Comparison of ENCODE assay signal across 8 mouse cellular contexts in genomic region chr8:60594761-60595160, GRCm38 (mm10). TPM values are rescaled to one million over a fixed set of nuclear protein-coding genes. Genes with fewer than 3 reads are reported as not detected.
DNase-seq lines count a peak whose midpoint lies in the region; ATAC-seq lines count a peak whose summit lies in the region.

No protein-coding gene starts in this region.

- H3K9ac ChIP-seq in limb, embryonic 11.5 days (ENCODE audit: low read length): no peak overlapping the region

- H3K27ac ChIP-seq in heart, embryonic 10.5 days: no peak overlapping the region
- no peak overlapping the region for H3K27ac ChIP-seq in limb, embryonic 11.5 days (replicated peaks; ENCODE audit: low read depth, low read length)

- no peaks in the 10 kb centered on the region for H3K9me3 ChIP-seq in heart, embryonic 10.5 days
- H3K9me3 ChIP-seq in limb, embryonic 11.5 days (ENCODE audit: control insufficient read depth, low read length): no peaks in the 10 kb centered on the region

- H3K4me1 ChIP-seq in heart, embryonic 10.5 days: no peaks in the 10 kb centered on the region
- H3K4me1 ChIP-seq in limb, embryonic 11.5 days (ENCODE audit: control insufficient read depth, insufficient read depth, low read length): no peaks in the 10 kb centered on the region

- H3K4me2 ChIP-seq in limb, embryonic 11.5 days (ENCODE audit: low read depth, severe bottlenecking): no peak overlapping the region

- 56% methylated on average over 3 of the region's 3 CpGs for WGBS in heart, embryonic 10.5 days
- 61% methylated on average over 3 of the region's 3 CpGs for WGBS in limb, embryonic 11.5 days

- intact Hi-C loops in heart, postnatal 10 days (cut with DNase I): loop anchor here (5.0 kb wide), 1 partner anchor 87 kb away; the partner anchor contains the start of gene Aadat
- intact Hi-C loops in gastrocnemius, postnatal 14 days (cut with DNase I; ENCODE audit: low total_unique reads): no loop called here

- no peak for ATAC-seq in limb, embryonic 11.5 days (ENCODE audit: insufficient number of reproducible peaks, low FRiP score, low TSS enrichment, low read depth)

- H3K4me3 ChIP-seq in heart, embryonic 10.5 days: no peak overlapping the region
- H3K4me3 ChIP-seq in limb, embryonic 11.5 days (ENCODE audit: low read depth, low read length): no peak overlapping the region

- no peaks in the 10 kb centered on the region for H3K27me3 ChIP-seq in heart, embryonic 10.5 days (ENCODE audit: insufficient read depth, poor library complexity, severe bottlenecking)
- no peaks in the 10 kb centered on the region for H3K27me3 ChIP-seq in limb, embryonic 11.5 days (ENCODE audit: control insufficient read depth, insufficient read depth, low read length)

- H3K36me3 ChIP-seq in heart, embryonic 10.5 days: no peaks in the 10 kb centered on the region
- H3K36me3 ChIP-seq in limb, embryonic 11.5 days (ENCODE audit: control insufficient read depth, insufficient read depth, low read length): no peaks in the 10 kb centered on the region

- DNase-seq in heart, postnatal 10 days: peak; percentile 19 to 36
- no peak for DNase-seq in heart, embryonic 10.5 days (ENCODE audit: low spot score)
- peak; percentile 50 for DNase-seq in testis, postnatal 10 days (ENCODE audit: low spot score)
- no peak for DNase-seq in testis, postnatal 14 days (ENCODE audit: low spot score)
- DNase-seq in embryo, embryonic 11.5 days (ENCODE audit: low read depth, low spot score): peak; percentile 13
- peak; percentile 26 for DNase-seq in limb, embryonic 11.5 days (ENCODE audit: low spot score)
- DNase-seq in thymus, postnatal 14 days: no peak
- DNase-seq in gastrocnemius, postnatal 14 days: no peak

RNA-seq across cellular contexts. Expression of gene Mfap3l, which starts 37.9 kb away (rescaled TPM):
- total RNA-seq in heart, postnatal 10 days (2021): 1 to 10 TPM; 4.6 to 5.5 TPM
- polyA plus RNA-seq in heart, embryonic 10.5 days (2016; fragmentation: Nextera tagmentation; extraction: Ambion mirVana): 1.1 and 1.2 TPM in 2 replicates
- polyA plus RNA-seq in limb, embryonic 11.5 days (2014; fragmentation: Nextera tagmentation; extraction: Ambion mirVana): 1.8 and 2.6 TPM in 2 replicates
- 1 to 10 TPM; 3.3 to 5.8 TPM for total RNA-seq in gastrocnemius, postnatal 14 days (2021)

Comparison
In these comparisons a context has a peak if more than half of its experiments do, and no peak if none do; other contexts are left out.
1. DNase-seq: peak in heart, postnatal 10 days (2 of 2), testis, postnatal 10 days (single experiment), embryo, embryonic 11.5 days (single experiment) and limb, embryonic 11.5 days (single experiment); none in heart, embryonic 10.5 days (single experiment), testis, postnatal 14 days (single experiment), thymus, postnatal 14 days (single experiment) and gastrocnemius, postnatal 14 days (single experiment).